Mouse (Mus musculus) cerebellum, adult 11 months (tissue): ENCODE results near the gene Tmem35b.

Source experiments
- DNase-seq: peaks from one replicate; pipeline ENCODE4 v3.0.0; 2022

Tmem35b gene

DNA sequence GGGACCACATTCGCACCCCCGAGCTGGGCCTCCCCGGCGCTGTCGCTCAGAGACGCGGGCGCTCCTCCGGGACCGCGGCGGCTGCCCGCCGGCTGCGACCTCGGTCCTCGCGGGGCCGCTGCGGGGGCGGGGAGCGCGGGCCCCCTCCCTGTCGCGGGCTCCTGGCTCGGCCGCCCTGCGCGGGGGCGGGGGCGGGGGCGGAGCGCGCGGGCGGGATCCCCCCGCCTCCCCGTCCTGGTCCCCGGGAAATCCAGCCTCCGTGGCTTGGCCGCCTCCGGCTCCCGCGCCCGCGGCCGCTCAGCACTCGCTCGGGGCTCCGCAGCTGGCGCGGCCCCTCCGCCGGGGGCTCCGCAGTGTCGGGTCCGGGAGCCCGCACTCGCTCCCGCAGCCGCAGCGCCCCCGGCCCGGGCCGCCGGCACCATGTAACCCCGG, 45.4 kb downstream of the Tmem35b start, which contains the start of gene Dlgap3:
Gene Dlgap3, plus strand, starts transcription at position 291 of the 432 bp plus-strand sequence.
- peak; percentile 77 for DNase-seq

DNA sequence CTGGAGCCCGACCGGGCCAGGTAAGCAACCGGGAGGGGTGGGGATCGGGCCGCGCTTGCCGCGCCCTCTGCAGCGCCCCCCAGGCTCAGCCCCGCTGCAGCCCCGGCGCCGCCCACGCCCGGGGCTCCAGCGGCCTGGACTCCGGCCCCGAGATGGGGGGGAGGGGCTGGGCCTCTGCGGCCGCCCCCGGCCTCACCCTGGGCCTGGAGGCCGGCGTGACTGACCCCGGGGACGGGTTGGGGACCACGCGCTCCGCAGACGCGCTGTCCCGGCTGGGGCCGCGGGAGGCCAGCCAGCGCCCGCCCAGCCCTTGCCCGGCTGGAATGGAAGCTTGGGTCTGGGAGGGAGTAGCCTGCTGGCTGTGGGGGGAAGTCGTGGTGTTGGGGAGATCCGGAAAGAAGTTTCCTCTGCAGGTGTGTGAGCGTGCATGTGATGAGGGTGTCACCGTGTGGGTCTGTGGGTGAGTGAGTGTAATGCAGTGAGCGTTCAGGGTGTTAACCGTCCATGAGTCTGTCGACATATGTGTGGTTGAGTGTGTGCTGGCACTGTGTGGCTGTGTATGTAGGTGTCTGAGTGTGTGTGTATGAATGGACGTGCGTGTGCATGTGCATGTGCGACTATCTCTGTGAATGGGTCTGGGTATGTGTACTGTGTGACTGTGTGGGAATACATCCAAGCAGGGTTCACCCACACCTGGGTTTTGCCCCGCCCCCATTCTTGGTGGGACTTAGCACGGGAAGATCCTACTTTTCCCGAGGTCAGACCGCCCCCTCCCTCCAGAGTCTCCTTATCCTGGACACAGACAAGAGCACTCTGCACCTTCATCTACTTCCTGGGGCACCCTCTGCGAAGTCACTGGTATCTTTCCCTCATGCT, 46.1 kb downstream of the Tmem35b start:
- DNase-seq, result peak; percentile 59

DNA sequence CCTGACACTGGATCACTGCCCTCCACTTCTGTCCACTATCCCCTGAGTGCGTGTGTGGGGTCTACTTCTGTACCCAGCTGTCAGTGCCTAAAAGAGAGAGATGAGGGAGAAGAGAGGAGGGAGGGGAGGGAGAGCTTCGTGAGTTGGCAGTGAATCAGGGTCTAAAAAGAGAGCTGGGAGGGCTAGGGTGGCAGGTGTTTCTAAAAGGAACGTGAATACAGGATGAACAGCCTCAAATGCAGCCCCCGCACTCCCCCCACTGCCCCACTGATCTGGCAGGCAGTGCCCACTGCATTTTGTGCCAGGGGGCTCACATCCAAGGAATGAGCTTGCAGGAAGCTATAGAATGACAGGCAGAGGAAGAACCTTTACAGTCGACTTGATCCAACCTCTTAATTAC, 47.4 kb downstream of the Tmem35b start:
- DNase-seq, result peak; percentile 71

DNA sequence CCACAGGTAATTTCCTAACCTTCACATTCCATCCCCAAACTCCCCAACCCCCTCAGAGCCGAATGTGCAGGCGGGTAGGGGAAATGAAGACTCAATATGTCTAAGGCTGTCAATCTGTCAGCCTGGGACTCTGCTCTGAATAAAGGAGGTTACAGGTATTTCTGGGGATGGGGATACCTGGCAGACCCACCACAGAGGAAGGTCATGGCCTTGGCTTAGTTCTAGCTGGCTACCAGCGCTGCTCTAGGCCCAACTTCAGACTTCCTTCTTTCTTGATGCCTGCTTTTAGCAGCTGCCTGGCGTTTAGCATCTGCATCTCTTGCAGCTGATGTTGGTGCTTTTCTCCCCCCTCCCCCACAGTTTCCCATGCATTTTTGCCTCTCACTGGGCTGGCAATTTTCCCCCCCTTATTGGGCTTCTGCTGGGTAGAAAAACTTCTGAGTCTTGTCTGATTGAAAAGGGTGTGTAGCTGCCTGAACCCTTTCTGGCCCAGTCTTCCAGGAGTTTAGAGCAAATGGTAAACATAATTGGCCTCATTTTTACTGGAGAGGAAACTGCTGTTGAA, 47.9 kb downstream of the Tmem35b start:
- DNase-seq, result peak; percentile 28

DNA sequence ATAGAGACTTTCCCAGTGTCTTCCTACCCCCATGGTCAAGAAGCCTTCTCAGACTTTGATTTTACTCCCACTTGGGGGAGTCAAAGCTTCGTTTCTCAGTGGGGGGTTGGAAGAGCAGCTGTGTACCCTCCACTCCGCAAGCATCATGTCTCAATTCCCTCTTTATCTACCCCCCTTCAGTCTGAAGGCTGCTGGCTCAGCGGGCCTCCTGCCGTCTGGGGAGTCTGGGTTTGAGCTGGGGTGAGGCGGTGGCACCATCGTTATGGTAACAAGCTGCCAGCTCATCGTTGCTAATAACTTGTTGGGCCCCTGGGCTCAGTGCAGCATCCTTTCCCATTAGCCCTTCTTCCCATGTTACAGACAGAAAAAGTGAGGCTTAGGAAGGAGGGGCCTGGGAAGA, 48.6 kb downstream of the Tmem35b start:
- peak; percentile 24 for DNase-seq

DNA sequence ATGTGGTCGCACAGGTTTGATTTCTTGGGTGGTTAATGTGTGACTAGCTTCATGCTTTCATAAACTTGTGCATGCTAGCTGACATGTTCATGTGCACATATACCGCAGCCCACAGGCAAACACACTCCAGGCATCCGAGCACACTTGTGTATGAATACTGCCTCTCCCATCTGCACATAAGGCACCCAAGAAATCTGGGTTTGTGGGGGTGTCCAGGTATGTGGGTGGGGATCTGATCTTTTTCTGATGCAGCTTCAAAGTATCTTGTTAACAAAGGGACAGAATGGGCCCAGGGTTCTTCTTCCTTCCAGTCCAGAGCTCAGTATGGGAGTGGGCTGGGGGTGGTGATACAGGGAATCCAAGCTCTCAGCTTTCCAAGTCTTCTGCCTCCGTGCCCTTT, 49.1 kb downstream of the Tmem35b start:
- DNase-seq, result no peak

DNA sequence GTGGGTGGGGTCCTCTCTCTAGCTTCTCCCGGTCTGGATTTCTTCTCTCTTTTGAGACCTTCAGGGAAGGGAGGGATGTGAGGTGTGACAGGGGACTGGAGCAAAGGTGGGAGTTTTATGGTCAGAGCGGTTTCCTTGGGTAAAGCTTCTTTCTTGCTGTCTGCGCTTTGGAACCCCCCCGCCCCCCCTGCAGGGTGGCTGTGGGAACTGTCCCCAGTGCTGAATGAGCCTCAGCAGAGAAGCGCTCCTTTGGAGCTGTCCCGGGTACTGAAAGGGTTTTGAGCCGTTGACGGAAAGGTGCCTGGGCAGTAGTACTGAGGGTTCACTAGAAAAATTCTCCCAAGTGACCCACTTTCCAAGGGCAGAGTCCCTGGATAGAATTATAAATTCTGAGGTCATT, 50.0 kb downstream of the Tmem35b start:
- DNase-seq, result peak; percentile 23

DNA sequence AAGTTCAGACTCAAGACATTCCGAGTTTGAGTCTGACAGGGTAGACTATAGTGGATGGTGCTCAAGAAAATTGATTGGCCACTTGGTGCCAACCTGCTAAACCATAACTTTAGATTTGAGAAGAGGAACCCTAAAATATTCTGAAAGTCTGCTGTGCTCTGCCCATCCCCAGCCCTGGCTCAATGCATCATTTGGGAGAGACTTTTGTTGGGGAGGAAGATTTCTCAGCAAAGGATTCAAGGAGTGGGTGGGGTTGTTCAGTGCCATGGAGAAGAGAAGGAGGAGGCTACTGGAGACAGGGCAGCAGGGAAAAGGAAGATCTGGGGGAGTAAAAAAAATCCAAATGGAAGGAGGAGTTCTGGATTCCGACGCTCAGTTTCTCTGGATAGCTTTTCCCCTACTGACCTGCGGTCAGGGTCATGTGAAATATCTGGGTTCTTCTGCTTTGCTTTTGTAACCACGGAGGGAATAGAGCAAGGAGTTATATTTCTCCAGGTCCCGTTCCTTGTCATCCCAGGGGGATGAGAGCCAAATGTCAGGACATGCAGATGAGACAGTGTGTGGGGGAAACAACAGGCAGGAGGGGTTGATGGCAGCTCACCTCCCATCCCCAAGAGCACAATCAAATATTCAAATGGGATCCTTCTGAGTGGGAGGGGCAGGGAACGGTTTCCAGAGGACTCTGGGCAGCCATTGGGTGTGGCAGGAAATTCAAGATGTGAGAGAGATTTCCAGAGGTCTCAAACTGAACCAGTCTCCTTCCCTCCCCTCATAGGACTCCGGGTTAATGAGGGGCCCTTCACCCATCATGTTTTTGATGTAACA, 50.8 kb downstream of the Tmem35b start:
- peak; percentile 13 for DNase-seq

DNA sequence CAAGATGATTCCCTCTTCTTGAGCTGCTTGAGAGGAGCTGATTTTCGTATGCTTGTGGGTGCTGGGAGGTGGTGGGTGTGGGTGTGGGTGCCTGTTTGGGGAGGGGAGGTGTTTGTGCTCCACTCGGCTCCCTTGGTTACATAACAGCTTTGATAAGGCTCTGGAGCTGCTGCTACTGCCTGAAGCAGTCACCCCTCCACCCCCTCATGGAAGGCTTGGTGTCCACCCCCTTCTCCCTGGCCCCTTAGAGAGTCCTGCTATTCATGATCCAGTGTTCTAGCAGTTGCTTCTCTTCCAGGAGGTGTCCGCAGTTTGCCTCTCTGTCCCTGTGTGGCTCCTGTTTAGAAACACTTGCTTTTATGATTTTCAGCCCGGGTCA, 51.4 kb downstream of the Tmem35b start:
- DNase-seq, result peak; percentile 18

DNA sequence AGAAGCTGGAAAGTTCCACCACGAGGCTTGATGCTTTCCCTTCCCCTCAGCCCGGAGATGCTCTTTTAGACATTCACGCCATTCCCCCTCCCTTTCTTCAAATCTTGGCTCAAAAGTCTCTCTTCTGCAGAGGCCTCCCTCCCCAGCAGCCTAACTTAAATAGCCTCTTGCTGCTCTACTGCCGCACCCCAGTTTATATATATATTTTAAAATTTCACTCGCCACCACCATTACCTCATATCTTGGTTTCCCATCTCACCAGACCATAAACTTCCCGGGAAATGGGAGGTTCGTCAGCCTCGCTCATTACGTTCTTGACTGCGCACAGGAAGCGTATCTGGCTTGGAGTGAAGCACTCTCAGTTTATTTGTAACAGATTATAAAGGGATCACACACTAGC, 54.5 kb downstream of the Tmem35b start:
- no peak for DNase-seq

DNA sequence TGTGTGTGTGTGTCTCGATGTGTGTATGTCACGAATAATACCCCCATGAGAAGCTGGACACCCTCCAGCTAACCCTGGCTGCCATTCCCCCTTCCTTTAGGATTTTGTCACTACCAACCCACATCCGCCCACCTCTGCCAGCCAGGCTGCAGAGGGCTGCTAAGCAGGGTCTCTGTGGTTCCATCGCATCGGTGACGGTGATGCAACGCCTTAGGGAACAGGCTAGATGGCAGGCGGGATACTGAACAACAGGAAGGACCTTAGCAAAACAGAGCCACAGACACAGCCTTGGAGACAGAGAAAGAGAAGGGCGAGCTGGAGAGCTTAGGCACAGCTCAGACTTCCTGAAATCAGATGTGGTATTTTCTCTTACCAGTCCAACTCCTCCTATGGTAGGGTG, 55.2 kb downstream of the Tmem35b start:
- DNase-seq, result peak; percentile 20
